Mouse (Mus musculus): ENCODE data around the gene Gm13539. TPM values are rescaled to one million over a fixed set of nuclear protein-coding genes. Genes with fewer than 3 reads are reported as not detected.

Gm13539 gene
- total RNA-seq, 2 experiments from 2014 or later = not detected

- intact Hi-C loops (cut with DNase I) = no loop called here
- DNase-seq = no peak
Measured at GRCm38 (mm10) chr2:25822806-25823205, 40.7 kb downstream of the Gm13539 start, which contains the start of gene Lcn9. Gene Lcn9, plus strand, starts transcription at chr2:25823153.

- no peak for DNase-seq
- intact Hi-C loops (cut with DNase I) = no loop called here
Measured at GRCm38 (mm10) chr2:25824751-25825150, 42.7 kb downstream of the Gm13539 start.

GRCm38 (mm10) chr2:25828344-25828947 is 46.4 kb downstream of the Gm13539 start:
- intact Hi-C loops (cut with DNase I) = no loop called here
- DNase-seq = no peak

GRCm38 (mm10) chr2:25830786-25831185 is 48.7 kb downstream of the Gm13539 start:
- no peak for DNase-seq
- intact Hi-C loops (cut with DNase I) = loop anchor here (10.0 kb wide), 1 partner anchor 314 kb away; no protein-coding TSS in a partner anchor

- peak; percentile 38 to 55 for DNase-seq
Measured at GRCm38 (mm10) chr2:25836291-25836690, 54.2 kb downstream of the Gm13539 start.

More at GRCm38 (mm10) chr2:25836291-25836690, 54.2 kb downstream of the Gm13539 start:
- intact Hi-C loops (cut with DNase I) = loop anchor here (10.0 kb wide), 1 partner anchor 309 kb away; no protein-coding TSS in a partner anchor

Other genes starting within 250 kb of the Gm13539 start
- 10 to 100 TPM in 1 of 2 experiments, 1 to 10 TPM in 1; 9.8 to 11.5 TPM for gene Traf2, start 235.3 kb upstream of the Gm13539 start, total RNA-seq (2021)
- 100 to 1,000 TPM; 139 to 157 TPM for gene Edf1, start 224.4 kb upstream of the Gm13539 start, total RNA-seq (2021)
- gene Mamdc4, start 207.4 kb upstream of the Gm13539 start, total RNA-seq (2021) = 1 to 10 TPM in 1 of 2 experiments, under 1 TPM in 1; 0.74 to 4.7 TPM
- 10 to 100 TPM; 50.2 to 53.9 TPM for gene Phpt1, start 207.0 kb upstream of the Gm13539 start, total RNA-seq (2021)
- not detected for gene Ajm1, start 200.5 kb upstream of the Gm13539 start, total RNA-seq (2021)
- 10 to 100 TPM; 74.4 to 75.9 TPM for gene Rabl6, start 173.7 kb upstream of the Gm13539 start, total RNA-seq (2021)
- gene Ccdc183, start 164.6 kb upstream of the Gm13539 start, total RNA-seq (2021) = not detected
- 10 to 100 TPM; 11.1 to 18.7 TPM for gene Tmem141, start 160.3 kb upstream of the Gm13539 start, total RNA-seq (2021)
- 1 to 10 TPM; 2.3 to 3.3 TPM for gene Fcna, start 154.2 kb upstream of the Gm13539 start, total RNA-seq (2021)
- gene Lcn8, start 129.1 kb upstream of the Gm13539 start, total RNA-seq (2021) = 10 to 100 TPM; 12.7 to 13.6 TPM
- gene Lcn5, start 124.3 kb upstream of the Gm13539 start, total RNA-seq (2021) = not detected
- gene Lcn6, start 105.5 kb upstream of the Gm13539 start, total RNA-seq (2021) = not detected
- not detected for gene Lcn10, start 99.5 kb upstream of the Gm13539 start, total RNA-seq (2021)
- not detected for gene Obp2a, start 82.2 kb upstream of the Gm13539 start, total RNA-seq (2021)
- 10 to 100 TPM; 15.4 to 16.3 TPM for gene Bmyc, start 75.5 kb upstream of the Gm13539 start, total RNA-seq (2021)
- gene Obp2b, start 45.2 kb upstream of the Gm13539 start, total RNA-seq (2021) = not detected
- not detected for gene Lcn3, start 16.7 kb upstream of the Gm13539 start, total RNA-seq (2021)
- gene Lcn11, start 5.2 kb upstream of the Gm13539 start, total RNA-seq (2021) = not detected
- not detected for gene Glt6d1, start 33.6 kb downstream of the Gm13539 start, total RNA-seq (2021)
- not detected for gene Lcn9, start 40.9 kb downstream of the Gm13539 start, total RNA-seq (2021)
- not detected for gene Sohlh1, start 65.0 kb downstream of the Gm13539 start, total RNA-seq (2021)
- gene Kcnt1, start 81.5 kb downstream of the Gm13539 start, total RNA-seq (2021) = under 1 TPM in 1 of 2 experiments, not detected in 1; 0.20 TPM
- 10 to 100 TPM; 34.3 to 34.9 TPM for gene Camsap1, start 201.0 kb downstream of the Gm13539 start, total RNA-seq (2021)
- gene Ubac1, start 239.5 kb downstream of the Gm13539 start, total RNA-seq (2021) = 100 to 1,000 TPM; 197 to 239 TPM

Data from gastrocnemius, postnatal 36 days (tissue).